Mouse (Mus musculus) kidney, embryonic 14.5 days (tissue): ENCODE measurements around the gene Zfp354a. TPM values are rescaled to one million over a fixed set of nuclear protein-coding genes. Genes with fewer than 3 reads are reported as not detected.
A peak's percentile ranks its signal among the peaks of the same experiment; 100 is the strongest.
"Not testable (repeated sequence)": the region's sequence is repeated elsewhere in the genome, so short reads cannot be mapped to it uniquely, and the experiment has no call there.

Experiments
- ATAC-seq: fragments of 200-750 bp; cut with Nextera tagmentation; 2 replicates; pipeline ENCODE4 v1.8.0; 2017; ENCODE audit warnings: moderate number of reproducible peaks, mild to moderate bottlenecking, moderate TSS enrichment, moderate library complexity; ENCODE audit not compliant: low FRiP score, low TSS enrichment
- H3K27ac ChIP-seq: fragments of 300-500 bp; sonication (generic); 2 replicates; pipeline ENCODE4 v1.5.1; 2014; ENCODE audit warnings: low read depth, mild to moderate bottlenecking, low read length, moderate library complexity, mixed read lengths
- H3K27me3 ChIP-seq: fragments of 300-500 bp; sonication (generic); 2 replicates; pipeline ENCODE4 v1.6.1; 2014; ENCODE audit warnings: mild to moderate bottlenecking, low read length; ENCODE audit not compliant: control insufficient read depth, insufficient read depth
- H3K36me3 ChIP-seq: fragments of 300-500 bp; sonication (generic); 2 replicates; pipeline ENCODE4 v1.6.1; 2014; ENCODE audit warnings: low read length, mixed read lengths; ENCODE audit not compliant: control insufficient read depth, insufficient read depth
- H3K4me1 ChIP-seq: fragments of 300-500 bp; sonication (generic); 2 replicates; pipeline ENCODE4 v1.6.1; 2014; ENCODE audit warnings: low read length, mixed read lengths; ENCODE audit not compliant: control insufficient read depth, insufficient read depth
- H3K4me2 ChIP-seq: fragments of 300-500 bp; sonication (generic); replicated peaks from 2 replicates; pipeline ENCODE4 v1.6.1; 2014; ENCODE audit warnings: low read depth, mild to moderate bottlenecking, low read length
- H3K4me3 ChIP-seq: fragments of 300-500 bp; sonication (generic); 2 replicates; pipeline ENCODE4 v1.5.1; 2014; ENCODE audit warnings: mild to moderate bottlenecking, low read length
- H3K9ac ChIP-seq: fragments of 300-500 bp; sonication (generic); 2 replicates; pipeline ENCODE4 v1.6.1; 2014; ENCODE audit warnings: low read depth, mild to moderate bottlenecking, low read length, moderate library complexity
- H3K9me3 ChIP-seq: fragments of 300-500 bp; sonication (generic); 2 replicates; pipeline ENCODE4 v1.6.1; 2016; ENCODE audit warnings: low read length; ENCODE audit not compliant: control insufficient read depth
- WGBS: fragments of 180-500 bp; shearing (Covaris S2); extraction: QIAGEN DNeasy Blood & Tissue Kit; methylation state at CpG from one replicate; pipeline ENCODE4 v1.1.7; 2014; 5-methylcytosine and 5-hydroxymethylcytosine counted together
- polyA plus RNA-seq: library from polyadenylated mRNA; unstranded; fragments of >200 nt; fragmentation: Nextera tagmentation; extraction: Ambion mirVana; gene quantifications from 2 replicates; pipeline ENCODE4 v1.2.1, GENCODE M21; 2014

Gene Zfp354a
- polyA plus RNA-seq, 1 experiment from 2014 or later, result 11.7 TPM

DNA sequence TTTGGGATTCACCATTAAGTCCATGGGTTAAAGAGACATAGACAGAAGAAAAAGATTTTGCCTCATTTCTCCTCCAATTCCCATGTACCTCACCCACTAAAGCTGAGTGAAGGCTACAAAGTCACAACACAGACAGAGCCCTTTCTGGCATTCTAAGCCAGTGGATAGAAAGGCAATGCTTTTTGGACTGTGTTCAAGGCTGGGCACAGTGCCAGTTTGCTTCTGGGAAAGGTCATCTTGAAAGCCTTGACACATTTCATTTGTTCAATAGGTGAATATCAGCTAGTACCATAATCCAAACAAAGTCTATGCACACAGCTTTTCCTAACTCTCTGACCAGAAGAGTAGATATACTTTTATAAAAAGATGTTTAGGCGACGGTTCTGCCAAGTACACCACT lies 23.1 kb upstream of the Zfp354a start:
- Histone ChIP-seq H3K4me3 (no peak overlapping the region), H3K9me3 (no peaks in the 10 kb centered on the region), H3K4me1 (no peaks in the 10 kb centered on the region), H3K27ac (no peak overlapping the region), H3K4me2 (no peak overlapping the region), H3K27me3 (no peaks in the 10 kb centered on the region), H3K36me3 (no peaks in the 10 kb centered on the region), H3K9ac (no peak overlapping the region)
- 92% methylated on average over 2 of the region's 2 CpGs for WGBS
- ATAC-seq, result no peak

DNA sequence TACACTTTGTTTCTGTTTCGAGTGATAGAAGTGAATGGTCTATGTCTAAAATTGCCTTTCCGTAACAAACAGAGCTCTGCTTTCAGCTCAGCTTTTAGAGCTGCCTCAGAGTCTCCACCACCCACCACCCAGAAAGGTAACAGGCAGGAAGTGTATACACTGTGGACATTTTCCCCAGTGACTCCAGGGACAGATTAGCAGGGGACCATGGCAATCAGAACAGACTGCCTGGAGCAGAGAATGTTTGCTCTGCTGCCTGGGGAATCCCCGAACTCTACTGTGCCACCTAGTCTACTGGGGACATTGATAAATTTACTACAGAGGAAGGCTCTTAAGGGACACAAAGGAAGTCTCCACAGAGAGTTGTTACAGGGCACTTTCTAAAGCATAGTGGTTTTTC lies 14.3 kb upstream of the Zfp354a start:
- not testable (repeated sequence) for ATAC-seq, H3K36me3 ChIP-seq, H3K27me3 ChIP-seq, H3K9ac ChIP-seq, H3K9me3 ChIP-seq, H3K4me1 ChIP-seq, H3K4me3 ChIP-seq, H3K27ac ChIP-seq, H3K4me2 ChIP-seq
- 69% methylated on average over 3 of the region's 3 CpGs for WGBS

DNA sequence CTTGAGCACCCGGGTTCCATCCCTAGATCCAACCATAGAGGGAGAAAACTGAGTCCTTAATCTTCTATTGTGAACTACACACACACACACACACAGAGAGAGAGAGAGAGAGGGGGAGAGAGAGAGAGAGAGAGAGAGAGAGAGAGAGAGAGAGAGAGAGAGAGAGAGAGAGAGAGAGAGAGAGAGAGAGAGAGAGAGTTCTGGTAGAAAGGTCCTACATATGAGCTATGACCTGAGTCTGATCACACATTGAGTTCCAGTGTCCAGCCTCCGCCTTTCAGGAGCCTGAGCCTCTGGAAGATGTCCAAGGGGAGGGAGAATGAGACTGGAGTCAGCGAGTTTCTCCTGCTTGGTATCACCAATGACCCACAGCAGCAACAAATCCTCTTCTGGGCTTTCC lies 11.2 kb upstream of the Zfp354a start, which contains the start of gene Olfr1375:
Gene Olfr1375, plus strand, starts transcription at position 301 of the 400 bp plus-strand sequence.
- not testable (repeated sequence) for H3K27ac ChIP-seq, H3K4me1 ChIP-seq, H3K9ac ChIP-seq, H3K9me3 ChIP-seq, H3K27me3 ChIP-seq, H3K4me2 ChIP-seq, ATAC-seq, H3K36me3 ChIP-seq, H3K4me3 ChIP-seq
- WGBS, result 73% methylated on average over 3 of the region's 3 CpGs

- Histone ChIP-seq H3K9ac (no peak overlapping the region), H3K4me2 (no peak overlapping the region), H3K27me3 (no peaks in the 10 kb centered on the region), H3K36me3 (no peaks in the 10 kb centered on the region), H3K27ac (no peak overlapping the region), H3K4me1 (no peaks in the 10 kb centered on the region), H3K4me3 (no peak overlapping the region), H3K9me3 (no peaks in the 10 kb centered on the region)
- no peak for ATAC-seq
- 52% methylated on average over 2 of the region's 2 CpGs for WGBS
These were observed 7.4 kb upstream of the Zfp354a start for GRCm38 (mm10) chr11:51051678-51052077.

- Histone ChIP-seq H3K4me2 (no peak overlapping the region), H3K27me3 (no peaks in the 10 kb centered on the region), H3K27ac (no peak overlapping the region), H3K9ac (no peak overlapping the region), H3K4me3 (no peak overlapping the region), H3K36me3 (no peaks in the 10 kb centered on the region), H3K9me3 (no peaks in the 10 kb centered on the region), H3K4me1 (no peaks in the 10 kb centered on the region)
- 58% methylated on average over 3 of the region's 3 CpGs for WGBS
- ATAC-seq, result no peak
These were observed 5.8 kb upstream of the Zfp354a start for GRCm38 (mm10) chr11:51053230-51053629.

DNA sequence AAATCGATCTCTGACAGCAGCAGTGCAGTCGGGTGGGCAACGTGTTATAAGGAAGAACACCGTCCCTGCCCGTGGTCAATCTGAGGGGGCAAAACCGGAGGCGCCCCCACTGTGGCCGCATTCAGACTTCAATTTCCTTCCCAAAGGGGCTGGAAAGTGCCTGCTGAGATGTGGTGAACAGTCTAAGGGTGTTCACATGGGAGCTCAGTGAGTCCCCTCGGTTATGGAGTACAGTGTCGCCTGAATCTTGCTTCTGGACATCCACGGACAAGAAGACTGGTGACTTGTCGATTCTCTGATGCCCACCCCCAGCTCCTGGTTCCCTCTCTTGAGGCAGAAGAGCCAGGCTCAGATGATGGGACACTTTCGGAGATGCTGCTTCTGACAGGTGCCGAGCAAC lies 583 bp downstream of the Zfp354a start:
- Histone ChIP-seq H3K4me1 (peaks cover 4% of the 10 kb centered on the region; the same call in 1 of the 2 replicates), H3K27me3 (no peaks in the 10 kb centered on the region), H3K9ac (peak overlapping the region; percentile 73), H3K4me2 (peak overlapping the region; percentile 53), H3K27ac (no peak overlapping the region), H3K4me3 (peak overlapping the region; percentile 71), H3K36me3 (peaks cover 8% of the 10 kb centered on the region; the same call in 1 of the 2 replicates), H3K9me3 (no peaks in the 10 kb centered on the region)
- peak; percentile 50; the same call in 1 of the 2 replicates for ATAC-seq
- 15% methylated on average over 14 of the region's 14 CpGs for WGBS

GRCm38 (mm10) chr11:51060981-51061380 lies 1.9 kb downstream of the Zfp354a start:
- no peak overlapping the region for H3K27ac ChIP-seq
- H3K4me1 ChIP-seq, result peaks cover 4% of the 10 kb centered on the region; the same call in 1 of the 2 replicates
- WGBS, result 96% methylated on average over 6 of the region's 6 CpGs
- no peak overlapping the region for H3K4me2 ChIP-seq
- no peaks in the 10 kb centered on the region for H3K27me3 ChIP-seq
- H3K36me3 ChIP-seq, result peaks cover 8% of the 10 kb centered on the region; the same call in 1 of the 2 replicates
- H3K9ac ChIP-seq, result no peak overlapping the region
- no peaks in the 10 kb centered on the region for H3K9me3 ChIP-seq
- H3K4me3 ChIP-seq, result no peak overlapping the region
- ATAC-seq, result no peak

DNA sequence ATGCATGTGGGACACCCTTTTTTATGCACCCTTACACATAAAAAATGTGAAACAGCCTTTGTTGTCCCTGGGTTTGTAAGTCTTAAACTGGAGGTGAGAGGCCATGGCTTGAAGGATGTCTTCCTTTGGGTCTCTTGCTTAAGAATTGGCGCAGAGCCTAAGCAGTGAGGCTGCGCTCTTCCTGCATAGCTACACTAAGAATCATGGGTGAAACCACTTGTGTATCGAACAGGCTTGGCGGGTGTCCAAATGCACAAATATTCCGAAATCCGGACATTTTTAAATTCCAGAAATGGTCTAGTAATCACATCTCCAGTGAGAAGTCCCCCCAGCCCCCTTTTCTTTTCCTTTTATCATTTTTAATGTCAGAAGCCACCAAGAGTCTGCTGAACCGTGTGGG lies 4.2 kb downstream of the Zfp354a start:
- H3K4me2 ChIP-seq, result no peak overlapping the region
- no peak overlapping the region for H3K27ac ChIP-seq
- ATAC-seq, result no peak
- no peaks in the 10 kb centered on the region for H3K9me3 ChIP-seq
- H3K36me3 ChIP-seq, result peaks cover 19% of the 10 kb centered on the region
- H3K27me3 ChIP-seq, result no peaks in the 10 kb centered on the region
- no peak overlapping the region for H3K4me3 ChIP-seq
- no peak overlapping the region for H3K9ac ChIP-seq
- H3K4me1 ChIP-seq, result peaks cover 4% of the 10 kb centered on the region; the same call in 1 of the 2 replicates
- 83% methylated on average over 7 of the region's 7 CpGs for WGBS

DNA sequence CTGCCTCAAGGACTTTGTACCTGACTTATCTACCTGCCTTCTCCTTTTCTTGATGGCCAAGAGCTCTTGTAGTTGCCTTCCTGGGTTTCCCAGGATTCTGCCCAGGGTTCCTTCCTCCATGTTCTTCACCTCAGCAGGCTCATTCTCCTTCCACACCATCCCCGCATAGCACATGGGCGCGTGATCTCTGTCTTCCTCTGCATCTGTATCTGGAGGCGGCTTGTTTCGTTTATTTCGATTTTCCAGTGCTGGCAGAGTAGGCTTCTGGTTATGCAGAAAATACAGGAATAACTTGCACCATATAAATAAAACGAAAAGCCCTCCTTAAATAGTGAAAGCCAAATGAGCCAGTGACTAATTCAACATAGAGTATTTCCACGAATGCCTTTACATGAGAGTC lies 4.8 kb downstream of the Zfp354a start:
- Histone ChIP-seq H3K4me1 (peaks cover 4% of the 10 kb centered on the region; the same call in 1 of the 2 replicates), H3K9me3 (no peaks in the 10 kb centered on the region; the same call in 1 of the 2 replicates), H3K4me2 (no peak overlapping the region), H3K9ac (no peak overlapping the region), H3K4me3 (no peak overlapping the region), H3K27me3 (no peaks in the 10 kb centered on the region), H3K36me3 (peaks cover 23% of the 10 kb centered on the region), H3K27ac (no peak overlapping the region)
- WGBS, result 95% methylated on average over 8 of the region's 8 CpGs
- ATAC-seq, result no peak
